Mouse (Mus musculus) thymus, postnatal 10 days (tissue): ENCODE data around the gene Ptms.
"Not testable (repeated sequence)": the region's sequence is repeated elsewhere in the genome, so short reads cannot be mapped to it uniquely, and the experiment has no call there.

Experiments used
- DNase-seq, 2 experiments: peaks; one replicate each; pipeline ENCODE4 v3.0.0; 2021; ENCODE audit warnings: low spot score in 2 of 2

Gene Ptms

DNA sequence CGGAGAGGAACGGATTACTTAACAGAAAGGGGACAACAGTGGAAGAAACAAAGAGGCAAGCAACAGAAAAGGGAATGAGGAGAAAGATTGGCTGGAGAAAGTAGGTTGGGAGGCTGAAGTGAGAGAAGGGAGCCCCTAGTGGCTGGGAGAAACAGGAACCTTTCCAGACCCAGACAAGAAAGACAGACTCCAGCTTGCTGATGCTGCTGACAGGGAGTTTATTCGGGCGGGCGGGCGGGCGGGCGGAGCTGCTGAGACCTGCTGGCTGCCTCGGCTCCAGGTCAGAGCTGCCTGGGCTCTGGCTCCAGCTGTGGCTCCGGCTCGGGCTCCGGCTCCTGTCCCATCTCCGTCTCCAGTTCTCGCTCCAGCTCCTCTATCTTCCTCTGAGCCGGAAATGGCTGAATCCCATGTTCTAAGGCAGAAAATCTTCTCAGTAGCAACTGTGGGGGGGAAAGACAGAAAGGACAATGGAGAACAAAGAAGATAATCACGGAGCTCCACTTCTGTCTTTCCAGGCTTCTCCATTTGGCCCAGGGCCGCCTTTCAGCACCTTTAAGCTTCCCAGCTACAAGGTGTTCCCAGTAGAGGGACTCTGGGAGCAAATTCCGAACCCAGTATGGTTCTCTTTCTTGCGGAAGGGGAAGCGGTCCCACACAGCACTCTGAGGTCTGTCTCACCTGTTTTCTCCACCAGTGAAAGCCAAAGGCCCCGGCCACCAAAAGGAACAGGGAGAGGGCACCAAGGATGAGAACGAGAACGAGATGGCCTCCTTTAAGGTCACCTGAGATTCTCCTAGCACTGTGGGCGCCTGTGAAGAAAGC, 15.5 kb downstream of the Ptms start:
- DNase-seq: peak; percentile 63 to 71

DNA sequence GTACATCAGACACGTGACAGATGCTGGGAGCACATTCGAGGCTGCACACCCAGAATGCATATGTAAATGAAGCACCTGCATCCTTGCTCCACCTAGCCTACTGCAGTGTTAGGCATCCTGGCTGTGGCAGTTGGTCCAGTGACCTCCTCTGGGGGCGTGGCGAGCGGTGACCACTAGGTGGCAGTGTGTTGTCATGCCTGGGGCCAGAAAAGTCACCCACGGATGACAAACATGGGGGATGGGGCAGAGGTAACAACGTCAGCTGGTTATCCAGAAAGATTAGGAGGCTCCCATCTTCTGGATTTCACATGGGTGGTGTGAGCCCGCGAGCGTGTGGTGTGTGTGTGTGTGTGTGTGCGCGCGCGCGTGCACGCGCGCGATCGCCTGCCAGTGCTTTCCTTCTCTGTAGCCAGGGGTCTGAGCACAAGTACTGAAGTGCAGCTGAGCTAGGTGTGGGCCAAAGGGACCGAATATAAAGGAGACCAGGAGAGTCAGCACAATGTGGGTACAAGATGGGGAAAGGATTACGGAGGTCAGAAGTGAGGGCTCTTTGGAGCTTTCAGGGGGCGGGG, 16.2 kb downstream of the Ptms start:
- peak; percentile 99 for DNase-seq

GRCm38 (mm10) chr6:124901851-124902250, 18.1 kb downstream of the Ptms start:
- no peak for DNase-seq

DNA sequence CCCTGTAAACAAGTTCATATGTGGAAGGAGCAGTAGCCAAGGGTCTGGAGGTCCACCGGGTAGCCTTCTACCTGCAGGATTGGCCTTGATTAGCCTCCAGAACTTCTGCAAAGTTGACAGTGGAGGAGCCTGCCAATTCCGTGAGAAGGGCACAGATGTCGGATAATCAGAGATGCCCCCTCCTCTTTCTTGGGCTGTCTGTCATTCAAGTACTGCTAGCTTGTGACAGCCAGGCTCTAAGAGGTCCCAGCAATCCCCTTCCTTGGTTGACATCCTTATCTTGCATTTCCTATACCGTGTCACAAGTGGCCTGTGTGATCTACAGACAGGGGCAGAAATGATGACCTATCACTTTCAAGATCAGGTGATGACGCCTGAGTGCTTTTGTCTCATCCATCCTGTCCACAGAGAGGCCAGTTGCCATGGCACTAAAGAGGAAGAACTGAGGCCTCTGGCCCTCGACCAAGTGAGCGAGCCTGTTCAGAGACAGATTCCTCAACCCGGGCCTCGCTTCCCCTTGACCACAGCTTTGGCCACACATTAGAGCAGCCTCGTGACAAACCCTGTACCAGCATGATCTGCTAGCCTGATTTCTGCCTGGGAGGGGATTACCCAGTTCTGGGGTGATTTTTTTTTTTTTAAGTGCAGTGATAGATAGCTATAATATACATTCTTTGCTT, 19.0 kb downstream of the Ptms start:
- DNase-seq: no peak

DNA sequence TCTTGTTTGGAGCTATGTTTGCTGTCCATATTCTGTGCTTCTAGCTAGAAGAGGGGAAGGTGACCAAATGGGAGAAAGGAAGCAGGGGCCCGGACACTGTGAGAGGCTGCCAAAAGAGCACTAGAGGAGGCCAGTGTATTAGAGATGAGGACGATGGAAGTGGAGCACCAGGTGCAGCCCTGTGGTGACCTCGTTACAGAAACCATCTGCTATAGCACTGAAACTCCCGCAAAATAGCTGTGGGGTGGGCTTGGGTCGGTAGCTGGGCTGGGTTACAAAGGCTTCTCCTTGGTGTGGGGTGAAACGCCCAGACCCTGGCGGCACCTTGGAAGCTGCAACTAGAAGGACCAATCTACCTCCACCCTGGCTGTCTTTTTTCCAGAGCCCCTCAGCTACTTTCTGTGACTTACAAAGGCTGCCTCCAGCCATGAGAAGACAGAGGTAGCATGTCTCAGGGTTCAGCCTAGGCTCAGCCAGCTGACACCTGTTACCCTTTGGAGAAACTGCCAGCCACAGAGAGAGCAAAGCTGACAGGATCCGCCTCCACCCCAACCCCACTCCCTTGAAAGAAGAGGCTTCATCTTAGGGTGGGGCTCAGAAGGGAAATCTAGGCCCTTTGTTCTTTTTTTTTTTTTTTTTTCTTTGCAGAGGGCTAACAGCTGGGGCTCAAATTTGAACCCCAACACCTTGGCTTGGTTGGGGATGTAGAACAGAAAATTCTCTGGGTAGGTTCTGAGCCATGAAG, 19.7 kb downstream of the Ptms start:
- DNase-seq: peak; percentile 84 to 93

GRCm38 (mm10) chr6:124898359-124898758, 21.5 kb downstream of the Ptms start:
- no peak for DNase-seq

GRCm38 (mm10) chr6:124894113-124894512, 25.8 kb downstream of the Ptms start:
- DNase-seq: not testable (repeated sequence)

DNA sequence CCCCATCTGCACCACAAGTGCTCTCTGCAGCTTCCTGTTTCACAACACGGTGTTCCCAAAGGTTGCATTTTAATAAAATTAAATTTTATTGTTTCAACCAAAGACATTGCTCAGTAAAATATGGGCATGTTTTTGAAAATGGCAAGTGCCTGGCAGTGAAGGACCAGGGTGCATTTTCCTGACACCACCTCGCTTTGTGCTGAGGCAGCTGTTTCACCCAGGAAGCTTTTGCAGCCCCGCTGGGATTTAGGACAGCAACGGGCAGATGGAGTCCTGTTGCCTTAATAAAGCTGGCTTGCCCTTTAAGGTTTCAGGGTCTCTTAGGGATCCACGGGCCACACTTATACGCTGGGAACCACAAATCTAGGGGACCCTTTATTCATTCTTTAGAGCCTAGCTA, 28.9 kb downstream of the Ptms start:
- DNase-seq: no peak

GRCm38 (mm10) chr6:124888555-124889125, 31.3 kb downstream of the Ptms start:
- DNase-seq: no peak

- peak; percentile 57 to 65 for DNase-seq
These were observed 31.9 kb downstream of the Ptms start, which contains the start of gene Cd4 for GRCm38 (mm10) chr6:124887986-124888385. Gene Cd4 (minus strand): TSS chr6:124888221.

GRCm38 (mm10) chr6:124885956-124886381, 33.9 kb downstream of the Ptms start:
- DNase-seq: peak; percentile 54 to 70

DNA sequence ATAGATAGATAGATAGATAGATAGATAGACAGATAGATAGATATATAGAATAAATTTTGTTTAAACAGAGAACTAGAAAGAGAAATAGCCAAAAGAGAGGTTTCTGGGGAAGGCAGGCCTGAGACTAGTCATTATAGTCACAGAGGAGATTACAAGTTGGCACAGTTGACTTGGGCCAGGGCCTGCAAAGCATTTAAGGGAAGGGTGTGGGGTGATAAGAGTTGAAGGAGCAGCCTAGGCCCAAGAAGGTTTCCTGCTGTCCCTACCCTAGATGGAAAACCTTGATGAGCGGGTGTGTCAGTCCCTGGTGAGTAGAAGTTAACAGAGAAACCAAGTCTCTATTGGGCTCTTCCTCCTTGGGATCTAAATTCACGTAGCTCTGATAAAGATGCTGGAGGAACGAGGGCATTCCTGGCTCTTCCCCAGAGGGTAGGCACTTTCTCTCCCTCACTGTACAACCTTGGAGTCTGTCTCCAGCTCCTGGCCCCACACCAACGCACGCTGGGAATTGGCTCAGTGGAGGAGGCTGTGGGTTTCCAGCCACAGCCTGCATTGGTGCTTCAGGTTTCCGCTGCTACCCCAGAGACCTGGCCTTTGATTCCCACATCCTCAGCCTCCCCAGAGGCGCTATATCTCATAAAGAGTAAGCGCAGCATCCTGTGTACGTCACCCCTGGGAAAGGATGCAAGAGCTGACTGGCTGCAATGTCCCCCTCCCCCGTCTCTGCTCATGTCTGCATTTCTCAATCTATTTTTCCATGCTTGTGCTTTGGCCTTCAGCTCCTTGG, 35.0 kb downstream of the Ptms start:
- DNase-seq: peak; percentile 76 to 80

DNA sequence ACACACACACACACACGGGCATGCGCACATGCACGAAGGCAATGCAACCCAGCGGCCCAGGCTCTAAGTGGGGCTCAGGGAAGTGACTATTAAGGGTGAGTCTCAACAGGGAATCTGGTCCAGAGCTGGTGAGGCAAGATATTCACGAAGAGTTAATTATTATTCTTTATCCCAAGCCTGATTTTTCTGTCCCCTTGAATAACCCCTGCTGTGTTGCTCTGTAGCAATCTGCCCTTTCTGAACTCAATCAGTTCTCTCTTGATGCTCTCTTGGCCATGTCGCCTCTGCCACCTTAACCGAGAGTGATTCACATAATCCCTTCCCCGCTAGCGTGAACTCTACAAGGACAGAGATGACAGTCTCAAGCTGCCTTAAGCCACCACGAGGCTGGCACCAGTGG, 36.6 kb downstream of the Ptms start:
- DNase-seq: no peak

- no peak for DNase-seq
These were observed 38.1 kb downstream of the Ptms start for GRCm38 (mm10) chr6:124881821-124882220.

GRCm38 (mm10) chr6:124879390-124879789, 40.5 kb downstream of the Ptms start:
- peak; percentile 71 to 82 for DNase-seq

GRCm38 (mm10) chr6:124874348-124874747, 45.6 kb downstream of the Ptms start:
- no peak for DNase-seq

GRCm38 (mm10) chr6:124866560-124866959, 53.3 kb downstream of the Ptms start:
- DNase-seq: no peak

- no peak for DNase-seq
These were observed 54.0 kb downstream of the Ptms start for GRCm38 (mm10) chr6:124865766-124866362.
